8 mouse cellular contexts compared by ENCODE assay signal in genomic region chr5:127300597-127301254, GRCm38 (mm10). TPM values are rescaled to one million over a fixed set of nuclear protein-coding genes. Genes with fewer than 3 reads are reported as not detected.
DNase-seq lines count a peak whose midpoint lies in the region; ATAC-seq and TF ChIP-seq lines count a peak whose summit lies in the region.
"Had no signal": no experiment of that assay in that cellular context is flagged by ENCODE, and none has a peak within 500 bp of the region (broad histone marks: within the 10 kb centered on the region; RNA-seq: fewer than 3 reads in every experiment).

No protein-coding gene starts in this region.

- WGBS in midbrain, embryonic 13.5 days = 23% methylated on average over 8 of the region's 8 CpGs

- no peak overlapping the region for H3K9ac ChIP-seq in midbrain, embryonic 13.5 days (replicated peaks)
- H3K9ac ChIP-seq: liver, embryonic 14.5 days had no signal

- peak; percentile 21 for DNase-seq in layer of hippocampus, adult 9-11 months
- no peak for DNase-seq in layer of hippocampus, adult 8-10 months (ENCODE audit: low spot score in 2 of 2)
- peak; percentile 90 for DNase-seq in brain, embryonic 14.5 days (ENCODE audit: low read depth)
- peak; percentile 40 to 82 for DNase-seq in cerebellum, postnatal 4 days (ENCODE audit: low spot score in 2 of 2)
- no peak for DNase-seq in adipocyte (ENCODE audit: low spot score)

- H3K27ac ChIP-seq in midbrain, embryonic 13.5 days = peak overlapping the region; percentile 45
- H3K27ac ChIP-seq: liver, embryonic 14.5 days had no signal

- H3K4me2 ChIP-seq in midbrain, embryonic 13.5 days (replicated peaks) = no peak overlapping the region

- peaks cover 42% of the 10 kb centered on the region for H3K4me1 ChIP-seq in midbrain, embryonic 13.5 days (replicated peaks)

- TF ChIP-seq CTCF in brain, embryonic 14.5 days (IDR thresholded peaks at IDR 0.05; ENCODE audit: borderline replicate concordance, extremely low read depth, insufficient read depth, insufficient read length) = no peak

- no peak overlapping the region for H3K4me3 ChIP-seq in midbrain, embryonic 13.5 days (replicated peaks)

- H3K9me3 ChIP-seq in midbrain, embryonic 13.5 days = no peaks in the 10 kb centered on the region

- no peaks in the 10 kb centered on the region for H3K27me3 ChIP-seq in midbrain, embryonic 13.5 days

- TF ChIP-seq POLR2A in brain, embryonic 14.5 days (IDR thresholded peaks at IDR 0.05; ENCODE audit: borderline replicate concordance, extremely low read depth, insufficient read depth, insufficient read length, poor library complexity, severe bottlenecking) = no peak

- H3K36me3 ChIP-seq in midbrain, embryonic 13.5 days = no peaks in the 10 kb centered on the region

- ATAC-seq in midbrain, embryonic 13.5 days = peak; percentile 63
- ATAC-seq in CD4-positive, CD25-positive, alpha-beta regulatory T cell, adult 4 months = no peak

RNA-seq across cellular contexts. Expression of gene Tmem132c, which starts 59.1 kb away (rescaled TPM):
- total RNA-seq in layer of hippocampus, adult 8-10 months (2022) = 1 to 10 TPM; 3.9 to 4.1 (median 4.0) TPM
- polyA plus RNA-seq in brain, embryonic 14.5 days (2012; rRNA removed) = 9.5 and 17.2 TPM in 2 replicates
- polyA plus RNA-seq in midbrain, embryonic 13.5 days (2015; fragmentation: Nextera tagmentation; extraction: Ambion mirVana) = 10.1 and 11.2 TPM in 2 replicates
- not detected for polyA plus RNA-seq in CD4-positive, CD25-positive, alpha-beta regulatory T cell, adult 4 months (2017; shearing (Covaris generic))

Comparison
In these comparisons a context has a peak if more than half of its experiments do, and no peak if none do; other contexts are left out.
1. DNase-seq: peak in layer of hippocampus, adult 9-11 months (single experiment), brain, embryonic 14.5 days (single experiment) and cerebellum, postnatal 4 days (2 of 2); none in layer of hippocampus, adult 8-10 months (0 of 2) and adipocyte (single experiment).